Mouse (Mus musculus): ENCODE measurements around the gene Tardbp. TPM values are rescaled to one million over a fixed set of nuclear protein-coding genes. Genes with fewer than 3 reads are reported as not detected.

Tardbp gene
- total RNA-seq, 2 experiments from 2014 or later: 315 to 350 TPM

- peak; percentile 43; the same call in 1 of the 2 replicates for ATAC-seq (replicated peaks; ENCODE audit: low FRiP score, poor library complexity, severe bottlenecking)
These were observed 16.7 kb upstream of the Tardbp start, which contains the start of gene Gm572 for GRCm38 (mm10) chr4:148643291-148644156. Gene Gm572, plus strand, starts transcription at chr4:148643317.

DNA sequence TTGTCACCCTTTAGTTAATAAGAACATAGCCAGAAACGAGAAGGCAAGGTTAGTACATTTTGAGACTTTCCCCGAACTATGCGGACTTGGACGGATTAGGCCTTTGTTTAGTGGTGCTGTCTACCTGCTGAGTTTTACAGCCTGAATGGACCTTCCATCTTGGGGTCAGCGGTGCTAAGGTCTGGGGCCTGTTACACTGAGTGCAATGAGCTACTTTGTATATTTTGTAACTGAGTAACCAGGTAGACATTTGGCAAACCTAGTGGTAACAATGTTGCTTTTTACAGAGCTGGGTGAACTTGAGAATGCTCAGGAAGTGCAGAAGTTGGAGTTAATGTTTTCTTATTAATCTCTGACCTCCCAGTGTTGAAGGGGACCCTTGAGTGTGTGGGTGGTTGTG is 14.3 kb upstream of the Tardbp start:
- no peak for ATAC-seq (replicated peaks; ENCODE audit: low FRiP score, poor library complexity, severe bottlenecking)

GRCm38 (mm10) chr4:148639455-148639854 is 12.6 kb upstream of the Tardbp start:
- no peak for ATAC-seq (replicated peaks; ENCODE audit: low FRiP score, poor library complexity, severe bottlenecking)

- ATAC-seq (replicated peaks; ENCODE audit: low FRiP score, poor library complexity, severe bottlenecking): no peak
These were observed 11.5 kb upstream of the Tardbp start for GRCm38 (mm10) chr4:148638302-148638701.

GRCm38 (mm10) chr4:148635309-148635708 is 8.5 kb upstream of the Tardbp start:
- no peak for ATAC-seq (replicated peaks; ENCODE audit: low FRiP score, poor library complexity, severe bottlenecking)

DNA sequence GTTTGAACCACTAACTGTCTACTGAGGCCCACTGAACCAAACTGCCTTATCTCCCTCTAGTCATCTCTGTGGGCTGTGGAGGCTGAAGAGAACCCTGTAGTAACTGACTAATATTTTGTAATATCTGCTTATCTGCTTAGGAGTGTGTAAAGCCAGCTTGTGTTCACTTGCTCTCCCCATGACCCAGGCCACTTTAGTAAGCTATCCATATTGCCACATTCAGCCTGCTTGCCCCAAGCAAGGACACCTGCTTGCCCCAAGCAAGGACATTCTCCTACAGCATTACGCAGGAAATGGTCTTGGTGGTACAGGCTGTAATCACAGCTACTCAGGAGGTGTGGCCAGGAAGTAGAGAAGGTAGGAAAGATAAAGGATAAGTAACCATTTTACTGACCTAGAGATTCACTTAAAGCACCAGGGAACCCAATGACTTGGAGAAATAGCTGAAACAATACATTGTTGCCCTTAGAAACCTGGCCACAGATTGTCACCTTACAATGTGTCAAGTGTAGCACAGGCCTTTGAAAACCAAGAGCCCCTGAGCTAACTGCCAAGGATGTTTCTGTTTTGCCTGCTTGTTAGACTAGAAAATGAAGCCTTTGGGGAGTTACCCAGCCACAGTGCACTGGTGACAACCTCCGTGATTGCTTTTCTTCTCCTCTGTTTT is 6.7 kb upstream of the Tardbp start:
- ATAC-seq (replicated peaks; ENCODE audit: low FRiP score, poor library complexity, severe bottlenecking): no peak

- no peak for ATAC-seq (replicated peaks; ENCODE audit: low FRiP score, poor library complexity, severe bottlenecking)
These were observed 5.3 kb upstream of the Tardbp start for GRCm38 (mm10) chr4:148632013-148632692.

GRCm38 (mm10) chr4:148627246-148627645 is 427 bp upstream of the Tardbp start:
- peak; percentile 3; the same call in 1 of the 2 replicates for ATAC-seq (replicated peaks; ENCODE audit: low FRiP score, poor library complexity, severe bottlenecking)

- ATAC-seq (replicated peaks; ENCODE audit: low FRiP score, poor library complexity, severe bottlenecking): peak; percentile 71
These were observed 830 bp downstream of the Tardbp start for GRCm38 (mm10) chr4:148625756-148626622.

DNA sequence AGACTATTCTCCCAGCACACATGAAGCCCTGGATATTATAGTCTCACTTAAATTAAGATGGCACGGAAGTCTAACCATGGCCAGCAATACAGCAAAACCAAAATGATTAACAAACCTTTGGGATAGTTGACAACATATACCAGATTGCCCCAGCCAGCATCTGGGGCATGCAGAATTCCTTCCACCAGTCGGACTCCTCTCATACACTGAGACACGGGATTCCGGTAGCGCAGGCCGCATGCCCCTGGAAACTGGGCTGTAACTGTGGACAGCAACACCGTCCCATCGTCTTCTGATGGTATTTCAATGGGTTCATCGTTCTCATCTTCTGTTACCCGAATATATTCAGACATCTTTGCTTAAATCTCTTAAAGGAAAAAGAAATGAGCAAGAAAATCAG is 1.8 kb downstream of the Tardbp start:
- ATAC-seq (replicated peaks; ENCODE audit: low FRiP score, poor library complexity, severe bottlenecking): no peak

- no peak for ATAC-seq (replicated peaks; ENCODE audit: low FRiP score, poor library complexity, severe bottlenecking)
These were observed 3.2 kb downstream of the Tardbp start for GRCm38 (mm10) chr4:148623609-148624008.

GRCm38 (mm10) chr4:148622485-148622884 is 4.3 kb downstream of the Tardbp start:
- ATAC-seq (replicated peaks; ENCODE audit: low FRiP score, poor library complexity, severe bottlenecking): no peak

- ATAC-seq (replicated peaks; ENCODE audit: low FRiP score, poor library complexity, severe bottlenecking): no peak
These were observed 6.1 kb downstream of the Tardbp start for GRCm38 (mm10) chr4:148620718-148621117.

DNA sequence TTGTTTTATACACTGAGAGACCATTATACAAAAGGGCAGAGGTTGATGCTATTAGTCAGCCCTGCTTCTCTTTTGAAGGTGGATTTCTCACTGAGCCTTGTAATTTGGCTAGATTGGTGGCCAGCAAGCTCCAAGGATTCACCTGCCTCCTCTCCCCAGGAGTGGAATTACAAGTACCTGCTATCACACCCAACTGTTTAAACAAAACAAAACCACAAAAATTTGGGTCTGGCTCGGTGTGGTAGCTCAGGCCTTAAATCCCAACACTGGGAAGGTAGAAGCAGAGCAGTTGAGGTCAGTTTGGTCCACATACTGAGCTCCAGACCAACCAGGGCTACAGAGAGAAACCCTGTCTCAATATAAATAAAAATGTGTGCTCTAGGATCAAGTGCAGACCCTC is 7.0 kb downstream of the Tardbp start:
- ATAC-seq (replicated peaks; ENCODE audit: low FRiP score, poor library complexity, severe bottlenecking): no peak

GRCm38 (mm10) chr4:148613738-148614137 is 13.1 kb downstream of the Tardbp start:
- ATAC-seq (replicated peaks; ENCODE audit: low FRiP score, poor library complexity, severe bottlenecking): no peak

DNA sequence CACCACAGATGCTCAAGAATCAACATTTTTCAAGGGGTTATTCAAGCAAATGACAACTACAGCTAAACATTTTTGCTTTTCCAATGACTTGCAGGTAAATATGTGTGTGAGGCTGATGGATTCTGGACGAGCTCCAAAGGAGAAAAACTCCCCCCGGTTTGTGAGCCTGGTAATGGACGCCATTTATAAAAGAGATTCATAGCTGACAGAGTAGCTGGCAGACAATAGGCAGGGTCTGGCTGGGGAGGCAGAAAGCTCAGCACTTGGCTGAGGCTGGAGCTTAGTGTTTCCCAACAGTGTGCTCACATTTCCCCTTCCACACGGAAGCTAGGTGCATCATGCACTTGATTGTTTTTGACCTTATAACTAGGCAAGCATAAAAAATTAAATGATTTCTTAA is 14.3 kb downstream of the Tardbp start:
- no peak for ATAC-seq (replicated peaks; ENCODE audit: low FRiP score, poor library complexity, severe bottlenecking)

GRCm38 (mm10) chr4:148610631-148611364 is 16.0 kb downstream of the Tardbp start:
- ATAC-seq (replicated peaks; ENCODE audit: low FRiP score, poor library complexity, severe bottlenecking): no peak

- ATAC-seq (replicated peaks; ENCODE audit: low FRiP score, poor library complexity, severe bottlenecking): no peak
These were observed 17.0 kb downstream of the Tardbp start for GRCm38 (mm10) chr4:148609805-148610204.

DNA sequence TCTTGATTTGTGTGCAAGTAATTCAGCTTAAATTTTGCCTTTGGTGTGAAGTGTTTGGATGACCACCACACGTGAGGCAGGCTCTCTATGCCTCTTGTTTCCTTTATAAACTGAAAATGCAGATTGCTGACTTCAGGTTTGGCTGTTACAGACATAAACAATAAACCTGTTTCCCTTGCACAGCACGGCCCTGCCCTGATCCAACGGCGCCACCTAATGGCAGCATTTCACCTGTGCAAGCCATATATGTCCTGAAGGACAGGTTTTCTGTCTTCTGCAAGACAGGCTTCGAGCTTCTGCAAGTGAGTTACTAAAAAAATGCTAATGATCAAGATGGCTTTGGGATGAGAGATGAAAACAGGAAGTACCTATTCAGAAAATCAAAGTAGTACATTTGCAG is 19.1 kb downstream of the Tardbp start:
- no peak for ATAC-seq (replicated peaks; ENCODE audit: low FRiP score, poor library complexity, severe bottlenecking)

Measured in erythroid progenitor cell, adult 5-6 weeks (primary cell).